Mouse (Mus musculus): ENCODE measurements around the gene Rnls.
"Not testable (repeated sequence)": the region's sequence is repeated elsewhere in the genome, so short reads cannot be mapped to it uniquely, and the experiment has no call there.

The Rnls gene

GRCm38 (mm10) chr19:33391651-33392382 lies at the start of gene Rnls:
Gene Rnls (minus strand): TSS chr19:33392295.
- peak; percentile 47 to 53 for DNase-seq (ENCODE audit: low spot score in 2 of 2)

GRCm38 (mm10) chr19:33429457-33429856 lies 37.4 kb upstream of the Rnls start:
- no peak for DNase-seq (ENCODE audit: low spot score in 2 of 2)

DNA sequence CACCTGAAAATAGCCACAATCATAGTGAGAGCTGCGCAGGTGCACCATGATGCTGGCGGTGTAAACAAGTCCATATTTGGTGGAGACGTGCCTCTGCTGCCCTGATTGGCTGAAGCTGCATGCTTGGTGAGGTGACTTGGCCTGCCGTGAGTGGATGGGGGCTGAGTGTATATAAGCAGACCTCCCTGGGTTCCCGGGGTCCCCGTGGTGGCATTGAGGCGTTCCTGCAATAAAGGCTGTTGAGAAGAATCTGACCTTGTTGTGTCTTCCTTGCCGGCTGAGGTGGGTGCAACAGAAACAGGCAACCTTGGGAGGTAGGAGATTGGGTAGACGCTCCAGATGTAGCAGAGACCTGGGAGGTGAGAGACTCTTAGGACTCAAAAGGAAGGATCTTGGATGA lies 27.3 kb upstream of the Rnls start:
- not testable (repeated sequence) for DNase-seq (ENCODE audit: low spot score in 2 of 2)

DNA sequence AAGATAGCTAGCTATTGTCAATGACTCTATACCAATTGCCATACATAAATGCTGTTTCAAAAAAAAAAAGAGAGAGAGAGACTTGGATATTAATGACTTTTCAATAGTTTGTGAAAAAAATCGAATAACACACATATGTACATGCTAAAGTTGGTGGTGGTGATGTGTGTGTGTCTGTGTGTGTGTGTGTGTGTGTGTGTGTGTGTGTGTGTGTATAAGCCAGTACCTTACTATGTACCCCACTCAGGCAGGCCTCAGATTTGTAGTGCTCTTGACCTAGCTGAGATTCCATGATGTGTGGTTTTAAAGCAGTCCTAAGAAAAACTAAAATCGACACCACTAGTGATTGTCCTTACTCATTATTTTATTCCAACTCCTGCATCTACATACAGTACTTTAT lies 11.3 kb downstream of the Rnls start:
- DNase-seq (ENCODE audit: low spot score in 2 of 2): no peak

- no peak for DNase-seq (ENCODE audit: low spot score in 2 of 2)
Observed at GRCm38 (mm10) chr19:33380386-33380785, 11.7 kb downstream of the Rnls start.

GRCm38 (mm10) chr19:33368808-33369207 lies 23.3 kb downstream of the Rnls start:
- DNase-seq (ENCODE audit: low spot score in 2 of 2): no peak

DNA sequence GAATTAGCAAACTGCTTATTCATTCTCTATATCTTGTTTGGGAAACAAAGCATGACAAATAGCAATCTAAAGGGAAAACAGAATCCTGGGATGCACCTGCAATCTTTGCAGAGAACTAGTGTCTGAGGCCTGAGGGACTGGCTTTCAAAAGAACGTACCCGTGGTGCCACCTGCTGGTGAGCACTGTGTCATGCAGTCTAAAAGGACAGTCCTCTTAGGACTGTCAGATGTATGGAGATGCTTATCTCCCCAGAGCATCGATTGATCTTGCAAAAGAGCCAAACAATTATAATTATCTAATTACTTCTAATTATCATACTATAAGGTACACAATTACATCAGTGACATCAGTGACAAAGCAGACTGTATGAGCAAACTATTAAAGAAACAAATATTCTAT lies 25.4 kb downstream of the Rnls start:
- DNase-seq (ENCODE audit: low spot score in 2 of 2): peak; percentile 17 to 55

DNA sequence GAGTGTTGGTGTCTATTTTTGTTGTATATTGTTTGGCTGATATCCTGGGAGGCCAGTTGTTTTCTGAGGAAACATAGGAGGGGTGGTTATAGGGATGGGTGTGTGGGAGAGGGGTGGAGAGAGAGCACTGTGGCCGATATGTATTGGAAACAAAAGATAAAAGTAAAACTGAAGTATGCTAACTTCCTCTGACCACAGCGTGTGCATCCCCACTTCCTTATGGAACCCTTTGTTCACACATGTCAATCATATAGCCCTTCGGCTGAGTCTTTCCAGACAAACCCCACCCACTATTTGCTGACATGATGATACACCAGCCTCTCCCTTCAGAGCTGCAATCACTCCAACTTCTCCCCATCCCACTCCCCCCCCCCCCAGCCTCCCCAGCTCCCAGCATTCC lies 35.1 kb downstream of the Rnls start:
- DNase-seq (ENCODE audit: low spot score in 2 of 2): no peak

DNA sequence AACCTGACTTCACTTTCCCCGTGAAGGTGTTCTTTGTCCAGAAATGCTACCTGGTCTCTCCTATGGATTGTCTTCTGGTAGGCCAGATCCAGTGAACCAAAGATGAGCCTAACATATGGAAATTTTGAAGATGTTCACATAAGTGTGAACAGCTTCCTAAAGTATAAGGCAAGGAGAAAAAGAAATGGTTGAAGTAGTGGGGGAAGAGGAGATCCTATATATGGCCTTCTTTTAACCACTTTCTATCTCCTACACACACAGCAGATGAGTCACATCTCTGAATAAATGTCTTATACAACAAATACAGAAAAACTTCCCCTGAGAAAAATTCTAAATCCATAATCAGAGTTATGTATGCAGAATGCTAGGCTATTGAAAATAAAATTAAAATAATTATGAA lies 52.0 kb downstream of the Rnls start:
- DNase-seq (ENCODE audit: low spot score in 2 of 2): no peak

- no peak for DNase-seq (ENCODE audit: low spot score in 2 of 2)
Observed at GRCm38 (mm10) chr19:33326706-33327641, 65.1 kb downstream of the Rnls start.

- no peak for DNase-seq (ENCODE audit: low spot score in 2 of 2)
Observed at GRCm38 (mm10) chr19:33318785-33319184, 73.3 kb downstream of the Rnls start.

- DNase-seq (ENCODE audit: low spot score in 2 of 2): no peak
Observed at GRCm38 (mm10) chr19:33317130-33317529, 75.0 kb downstream of the Rnls start.

GRCm38 (mm10) chr19:33299726-33300292 lies 92.3 kb downstream of the Rnls start:
- DNase-seq (ENCODE audit: low spot score in 2 of 2): no peak

- no peak for DNase-seq (ENCODE audit: low spot score in 2 of 2)
Observed at GRCm38 (mm10) chr19:33296338-33296737, 95.8 kb downstream of the Rnls start.

- DNase-seq (ENCODE audit: low spot score in 2 of 2): no peak
Observed at GRCm38 (mm10) chr19:33282985-33283384, 109.1 kb downstream of the Rnls start.

DNA sequence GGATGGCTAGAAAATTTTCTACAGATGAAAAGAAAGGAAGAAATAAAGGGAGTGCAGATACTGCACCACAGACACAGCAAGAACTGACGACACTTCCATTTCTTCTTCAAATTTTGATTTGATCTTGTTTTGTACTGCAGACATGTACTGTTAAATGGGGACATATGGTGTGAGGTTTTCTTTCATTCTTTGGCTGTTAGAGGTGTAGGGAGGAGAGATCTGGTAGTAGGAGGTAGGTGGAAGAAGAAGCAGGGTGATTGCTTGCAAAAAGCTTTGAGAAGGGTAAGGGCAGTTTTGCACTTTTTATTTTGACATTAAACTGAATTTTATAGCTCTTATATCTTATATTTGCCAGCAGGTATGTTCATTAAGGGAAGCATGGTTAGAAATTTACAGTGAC lies 115.7 kb downstream of the Rnls start:
- no peak for DNase-seq (ENCODE audit: low spot score in 2 of 2)

GRCm38 (mm10) chr19:33273676-33274075 lies 118.4 kb downstream of the Rnls start:
- DNase-seq (ENCODE audit: low spot score in 2 of 2): no peak

GRCm38 (mm10) chr19:33271571-33271970 lies 120.5 kb downstream of the Rnls start:
- no peak for DNase-seq (ENCODE audit: low spot score in 2 of 2)

DNA sequence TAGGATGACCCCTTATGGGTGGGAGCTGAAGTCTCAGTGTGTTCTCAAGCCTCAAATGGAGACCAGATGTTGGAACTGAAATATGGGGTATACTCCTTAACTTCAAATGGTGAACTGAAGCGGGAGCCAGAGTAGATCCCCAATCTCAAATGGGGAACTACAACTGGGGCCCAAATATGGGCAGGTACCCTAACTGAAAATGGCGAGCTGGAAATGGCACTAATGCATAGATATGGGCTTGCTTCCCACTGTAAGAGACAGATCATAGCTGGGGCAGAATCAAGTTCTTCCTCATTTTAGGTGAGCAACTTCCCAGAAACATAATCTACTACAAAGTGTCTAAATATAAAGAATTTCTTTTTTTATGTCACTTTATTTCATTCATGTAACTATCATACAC lies 121.9 kb downstream of the Rnls start:
- no peak for DNase-seq (ENCODE audit: low spot score in 2 of 2)

DNA sequence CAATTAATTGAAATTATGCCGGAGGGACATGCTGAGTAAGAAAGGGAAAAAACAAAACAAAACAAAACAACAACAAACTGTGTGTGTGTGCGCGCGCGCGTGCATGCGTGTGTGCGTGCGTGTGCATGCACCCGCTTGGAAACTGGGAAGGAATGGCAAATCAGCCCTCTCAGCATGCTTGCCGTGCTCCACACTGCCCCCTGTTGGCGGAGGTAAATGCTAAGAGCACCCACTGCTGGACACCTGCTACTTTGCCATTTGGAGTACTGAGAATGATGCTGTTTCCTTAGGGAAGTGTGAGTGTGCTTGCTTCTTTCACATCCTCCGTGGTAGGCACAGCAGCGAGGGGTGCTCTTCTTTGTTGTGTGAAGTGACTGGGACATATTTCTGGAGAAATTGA lies 124.1 kb downstream of the Rnls start:
- peak in 1 of 2 experiments; percentile 8 for DNase-seq (ENCODE audit: low spot score in 2 of 2)

GRCm38 (mm10) chr19:33265245-33265644 lies 126.8 kb downstream of the Rnls start:
- no peak for DNase-seq (ENCODE audit: low spot score in 2 of 2)

DNA sequence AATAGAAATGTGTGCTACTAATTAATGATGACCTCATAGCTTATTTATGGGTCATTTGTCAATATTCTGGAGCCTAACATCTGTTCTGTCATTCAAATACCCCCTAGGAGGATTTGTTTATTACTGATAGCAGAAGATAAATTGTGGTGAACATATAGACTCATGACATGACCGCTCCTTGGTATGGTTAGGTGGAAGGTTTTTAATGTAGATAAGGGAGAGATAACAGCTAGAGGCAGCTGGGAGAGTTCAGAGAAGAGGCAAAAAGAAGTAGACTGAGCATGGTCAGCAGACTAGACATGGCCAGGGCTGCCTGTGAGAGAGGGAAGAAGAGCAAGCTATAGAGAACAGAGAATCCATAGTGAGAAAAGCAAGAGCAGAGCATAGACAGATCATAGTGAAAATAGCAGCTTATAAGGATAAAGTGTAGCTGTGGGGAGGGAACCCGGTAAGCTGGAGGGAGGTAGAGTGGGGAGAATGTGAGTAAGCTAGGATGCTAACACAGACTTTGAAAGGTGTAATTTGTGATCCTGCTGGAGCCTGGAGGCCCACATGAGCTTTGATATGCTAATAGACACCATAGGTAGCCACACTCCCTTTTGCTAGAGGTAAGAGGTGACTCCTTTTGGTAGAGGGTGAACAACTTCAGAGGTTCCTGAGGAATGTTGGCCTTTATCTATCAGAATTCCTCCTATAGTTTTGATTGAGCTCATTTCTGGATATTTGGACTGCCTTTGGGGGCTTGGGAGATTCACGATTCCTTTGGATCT lies 127.7 kb downstream of the Rnls start:
- DNase-seq (ENCODE audit: low spot score in 2 of 2): no peak
